Mouse (Mus musculus) bone marrow, adult 2 months (tissue): Measurements from ENCODE around the gene Vnn1.

Experiments used
- CTCF ChIP-seq: fragments of 200-500 bp; IDR thresholded peaks from 2 replicates; pipeline ENCODE4 v1.5.1; 2011; ENCODE audit warnings: low read length, control low read depth; ENCODE audit not compliant: control insufficient read depth, insufficient read depth
- POLR2A ChIP-seq: fragments of 200-500 bp; IDR thresholded peaks from 2 replicates; pipeline ENCODE4 v1.6.1; 2011; ENCODE audit warnings: low read depth, mild to moderate bottlenecking, control low read depth, low read length, borderline replicate concordance; ENCODE audit not compliant: control insufficient read depth

- TF ChIP-seq CTCF (no peak), POLR2A (no peak)
Measured at GRCm38 (mm10) chr10:23884910-23885309, 9.6 kb upstream of the Vnn1 start.
